Mouse (Mus musculus): ENCODE data around the gene Kif5a. TPM values are rescaled to one million over a fixed set of nuclear protein-coding genes. Genes with fewer than 3 reads are reported as not detected.
A peak's percentile ranks its signal among the peaks of the same experiment; 100 is the strongest.

Gene Kif5a
- polyA plus RNA-seq, 1 experiment from 2014 or later, result 3.7 TPM

DNA sequence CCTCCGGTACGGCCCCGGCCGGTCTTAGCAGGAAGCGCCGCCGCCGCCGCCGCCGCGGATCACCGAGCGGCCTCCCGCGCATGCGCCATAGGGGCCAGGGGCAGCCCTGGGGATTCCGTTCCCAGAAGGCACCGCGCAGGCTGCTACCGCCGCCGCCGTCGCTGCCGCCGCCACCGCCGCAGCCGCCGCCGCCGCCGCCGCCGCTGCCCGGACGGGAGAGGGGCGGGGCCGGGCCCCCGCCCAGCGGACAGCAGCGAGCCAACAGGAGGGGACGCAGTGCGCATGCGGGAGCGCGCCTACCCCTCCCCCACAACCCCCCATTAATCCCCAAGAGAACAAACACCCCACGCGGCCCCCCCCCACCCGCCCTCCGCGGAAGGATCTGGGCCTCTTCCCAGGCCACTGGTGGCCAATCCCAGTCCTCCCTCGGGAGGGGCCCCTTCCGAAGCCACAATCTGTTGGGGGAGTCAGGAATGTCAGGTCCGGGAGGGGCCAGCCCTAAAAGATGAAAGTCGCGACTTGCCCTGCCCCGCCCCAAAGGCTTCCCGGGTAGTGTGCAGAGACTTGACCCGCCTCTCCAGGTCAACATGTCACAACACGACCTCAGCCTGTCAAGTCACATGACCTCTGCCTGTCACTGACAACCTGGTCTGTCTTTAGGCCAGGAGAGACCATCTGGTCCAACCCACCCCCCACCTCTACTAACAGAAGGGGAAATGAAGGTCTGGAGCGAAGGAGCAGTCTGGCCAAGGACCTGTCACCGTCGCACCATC, 25.8 kb upstream of the Kif5a start, which contains the start of gene Mbd6:
Gene Mbd6, minus strand, starts transcription at position 219 of the 773 bp plus-strand sequence.
- Histone ChIP-seq H3K4me2 (replicated peaks; ENCODE audit: low read depth) (peak within 1 kb of the TSS; percentile 75), H3K9me3 (ENCODE audit: control insufficient read depth) (no peaks in the 10 kb centered on the region), H3K4me1 (replicated peaks; ENCODE audit: control insufficient read depth, insufficient read depth, low read length) (peaks cover 25% of the 10 kb centered on the region), H3K9ac (ENCODE audit: low read depth, low read length) (peak within 1 kb of the TSS; percentile 72), H3K36me3 (ENCODE audit: control insufficient read depth, insufficient read depth) (peaks cover 37% of the 10 kb centered on the region), H3K27me3 (replicated peaks; ENCODE audit: control insufficient read depth, insufficient read depth, low read length) (no peaks in the 10 kb centered on the region), H3K4me3 (ENCODE audit: low read depth, low read length) (peak within 1 kb of the TSS; percentile 71), H3K27ac (ENCODE audit: low read depth, low read length) (peak within 1 kb of the TSS; percentile 99)
- 1% methylated on average over 41 of the region's 65 CpGs for WGBS
- no peak for TF ChIP-seq CTCF (IDR thresholded peaks at IDR 0.05; ENCODE audit: low read depth)
- peak; percentile 51 for ATAC-seq

DNA sequence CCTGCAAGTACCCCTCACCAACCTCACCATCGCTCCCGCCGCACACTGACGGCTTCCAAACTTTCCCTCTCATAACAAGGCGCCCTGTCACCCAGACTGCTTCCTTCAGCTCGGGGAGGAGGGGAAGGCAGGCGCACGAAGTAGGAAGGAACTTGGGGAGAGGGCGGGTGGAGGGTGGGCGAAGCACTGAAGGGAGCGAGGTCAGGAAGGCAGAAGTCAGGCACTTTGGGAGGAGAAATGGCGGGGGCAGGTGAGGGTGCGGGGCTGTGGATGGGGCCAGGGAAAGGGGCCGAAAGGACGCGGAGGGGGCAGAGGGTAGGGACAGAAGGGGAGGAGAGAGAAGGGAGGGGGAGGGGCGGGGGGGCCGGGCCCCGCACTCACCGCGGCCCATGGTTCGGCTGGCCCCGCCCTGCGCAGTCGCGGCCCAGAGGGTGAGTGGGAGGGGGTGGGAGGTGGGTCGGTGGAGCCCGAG, 25.2 kb upstream of the Kif5a start:
- Histone ChIP-seq H3K9ac (ENCODE audit: low read depth, low read length) (peak overlapping the region; percentile 72), H3K36me3 (ENCODE audit: control insufficient read depth, insufficient read depth) (peaks cover 38% of the 10 kb centered on the region), H3K4me3 (ENCODE audit: low read depth, low read length) (peak overlapping the region; percentile 71), H3K4me2 (replicated peaks; ENCODE audit: low read depth) (peak overlapping the region; percentile 75), H3K27ac (ENCODE audit: low read depth, low read length) (peak overlapping the region; percentile 99), H3K9me3 (ENCODE audit: control insufficient read depth) (no peaks in the 10 kb centered on the region), H3K4me1 (replicated peaks; ENCODE audit: control insufficient read depth, insufficient read depth, low read length) (peaks cover 25% of the 10 kb centered on the region), H3K27me3 (replicated peaks; ENCODE audit: control insufficient read depth, insufficient read depth, low read length) (no peaks in the 10 kb centered on the region)
- 1% methylated on average over 26 of the region's 28 CpGs for WGBS
- ATAC-seq, result peak; percentile 9
- no peak for TF ChIP-seq CTCF (IDR thresholded peaks at IDR 0.05; ENCODE audit: low read depth)

DNA sequence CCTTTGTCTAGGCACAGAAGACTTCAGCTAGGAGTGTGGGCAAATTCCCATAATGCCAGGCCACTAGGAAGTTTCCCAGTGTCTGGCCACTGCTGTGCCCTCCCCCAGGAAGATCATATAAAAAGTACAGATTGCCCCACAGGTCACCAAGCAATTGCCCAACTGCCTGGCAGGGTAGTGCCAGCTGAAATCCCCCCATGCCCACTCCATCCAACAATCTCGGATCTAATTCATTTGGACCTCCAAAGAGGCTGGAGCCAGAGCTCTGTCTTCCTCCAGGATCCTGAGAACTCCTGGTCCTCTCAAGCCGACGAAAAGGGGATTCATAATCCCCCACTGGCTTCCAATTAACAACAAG, 24.8 kb upstream of the Kif5a start:
- Histone ChIP-seq H3K4me3 (ENCODE audit: low read depth, low read length) (peak overlapping the region; percentile 71), H3K9me3 (ENCODE audit: control insufficient read depth) (no peaks in the 10 kb centered on the region), H3K4me1 (replicated peaks; ENCODE audit: control insufficient read depth, insufficient read depth, low read length) (peaks cover 23% of the 10 kb centered on the region), H3K36me3 (ENCODE audit: control insufficient read depth, insufficient read depth) (peaks cover 39% of the 10 kb centered on the region), H3K27me3 (replicated peaks; ENCODE audit: control insufficient read depth, insufficient read depth, low read length) (no peaks in the 10 kb centered on the region), H3K27ac (ENCODE audit: low read depth, low read length) (peak overlapping the region; percentile 99), H3K9ac (ENCODE audit: low read depth, low read length) (peak overlapping the region; percentile 72), H3K4me2 (replicated peaks; ENCODE audit: low read depth) (peak overlapping the region; percentile 75)
- ATAC-seq, result no peak
- WGBS, result 0% methylated on average over 3 of the region's 3 CpGs
- TF ChIP-seq CTCF (IDR thresholded peaks at IDR 0.05; ENCODE audit: low read depth), result no peak

DNA sequence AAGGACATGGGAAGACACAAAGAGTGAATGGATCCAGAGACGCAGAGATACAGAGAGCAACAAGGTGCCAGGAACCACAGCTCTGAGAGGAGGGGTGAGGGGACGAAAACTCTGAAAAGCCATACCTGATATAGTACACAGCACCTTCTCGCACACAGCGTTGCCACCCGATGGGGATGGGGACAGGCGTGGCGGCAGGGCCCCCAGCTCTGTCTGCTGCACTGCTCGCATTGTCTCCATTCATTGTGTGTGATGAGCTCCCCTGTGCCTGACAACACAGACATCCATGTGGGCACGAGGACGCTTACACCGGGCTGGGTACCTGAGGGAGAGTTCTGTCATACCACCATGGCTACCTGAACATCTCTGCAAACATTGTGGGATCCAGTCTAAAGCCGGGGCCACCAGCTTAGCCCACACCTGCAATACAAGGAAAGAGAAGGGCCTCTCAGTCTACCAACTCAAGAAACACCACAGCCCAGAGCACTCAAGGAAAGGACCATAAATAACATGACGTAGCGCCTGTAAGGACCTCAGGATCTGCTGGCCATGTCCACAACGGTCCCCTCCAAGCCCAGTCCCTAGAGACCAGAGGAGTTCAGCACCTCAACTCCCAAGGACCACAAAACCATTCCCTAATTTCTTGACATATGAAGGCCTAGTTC, 24.3 kb upstream of the Kif5a start:
- H3K4me3 ChIP-seq (ENCODE audit: low read depth, low read length), result peak overlapping the region; percentile 71
- H3K27me3 ChIP-seq (replicated peaks; ENCODE audit: control insufficient read depth, insufficient read depth, low read length), result no peaks in the 10 kb centered on the region
- H3K9ac ChIP-seq (ENCODE audit: low read depth, low read length), result peak overlapping the region; percentile 72; the same call in 1 of the 2 replicates
- 39% methylated on average over 15 of the region's 15 CpGs for WGBS
- peak overlapping the region; percentile 75 for H3K4me2 ChIP-seq (replicated peaks; ENCODE audit: low read depth)
- no peak for TF ChIP-seq CTCF (IDR thresholded peaks at IDR 0.05; ENCODE audit: low read depth)
- H3K9me3 ChIP-seq (ENCODE audit: control insufficient read depth), result no peaks in the 10 kb centered on the region
- ATAC-seq, result no peak
- H3K4me1 ChIP-seq (replicated peaks; ENCODE audit: control insufficient read depth, insufficient read depth, low read length), result peaks cover 19% of the 10 kb centered on the region
- H3K36me3 ChIP-seq (ENCODE audit: control insufficient read depth, insufficient read depth), result peaks cover 43% of the 10 kb centered on the region
- H3K27ac ChIP-seq (ENCODE audit: low read depth, low read length), result peak overlapping the region; percentile 99

DNA sequence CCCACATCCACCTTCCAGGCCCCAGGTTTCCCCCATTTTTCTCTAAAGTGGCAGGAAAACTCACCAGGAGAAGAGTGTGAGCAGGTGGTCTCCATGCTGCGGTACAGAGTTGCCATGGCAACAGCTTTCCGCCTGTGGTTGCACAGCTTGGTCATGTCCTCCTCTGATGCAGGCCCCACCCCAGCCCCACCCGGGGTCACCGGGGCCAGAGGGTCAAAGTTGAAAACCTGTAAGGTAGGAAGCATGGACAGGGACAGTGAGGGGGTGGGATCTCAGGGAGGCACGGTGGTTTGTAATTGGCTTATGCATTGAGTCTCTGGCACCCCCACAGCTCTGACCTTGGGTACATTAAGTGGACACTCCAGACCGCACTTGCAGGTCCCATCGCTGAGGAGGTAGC, 23.6 kb upstream of the Kif5a start:
- peaks cover 50% of the 10 kb centered on the region for H3K36me3 ChIP-seq (ENCODE audit: control insufficient read depth, insufficient read depth)
- WGBS, result 33% methylated on average over 7 of the region's 7 CpGs

DNA sequence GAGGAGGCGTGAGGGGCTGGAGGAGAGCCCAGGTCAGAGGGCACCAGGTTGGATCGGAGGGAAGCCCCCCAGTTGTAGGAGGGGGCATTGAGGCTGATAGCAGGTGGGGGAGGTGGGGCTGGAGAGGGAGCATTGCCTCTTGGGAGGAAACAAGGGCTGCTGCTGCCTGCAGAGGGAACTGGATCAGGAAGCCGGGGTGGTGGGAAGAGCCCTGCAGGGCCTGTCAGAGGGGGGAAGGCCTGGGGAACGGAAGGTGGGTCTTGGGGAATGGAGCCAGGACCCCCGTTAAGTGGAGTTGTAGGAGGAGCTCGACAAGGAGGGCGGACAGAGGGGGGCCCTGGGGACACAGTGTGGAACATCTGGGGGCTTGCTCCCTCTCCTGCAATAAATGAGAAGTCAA, 23.0 kb upstream of the Kif5a start:
- no peak for ATAC-seq
- no peaks in the 10 kb centered on the region for H3K9me3 ChIP-seq (ENCODE audit: control insufficient read depth)
- H3K27ac ChIP-seq (ENCODE audit: low read depth, low read length), result no peak overlapping the region
- 0 out of 2 replicates have a peak, but pooled peaks cover 9% of the 10 kb centered on the region for H3K4me1 ChIP-seq (replicated peaks; ENCODE audit: control insufficient read depth, insufficient read depth, low read length)
- peak overlapping the region; percentile 75 for H3K4me2 ChIP-seq (replicated peaks; ENCODE audit: low read depth)
- no peak for TF ChIP-seq CTCF (IDR thresholded peaks at IDR 0.05; ENCODE audit: low read depth)
- WGBS, result 78% methylated on average over 6 of the region's 7 CpGs
- peaks cover 55% of the 10 kb centered on the region for H3K36me3 ChIP-seq (ENCODE audit: control insufficient read depth, insufficient read depth)
- no peaks in the 10 kb centered on the region for H3K27me3 ChIP-seq (replicated peaks; ENCODE audit: control insufficient read depth, insufficient read depth, low read length)
- H3K4me3 ChIP-seq (ENCODE audit: low read depth, low read length), result no peak overlapping the region
- H3K9ac ChIP-seq (ENCODE audit: low read depth, low read length), result no peak overlapping the region

More for the DNA sequence above, 23.6 kb upstream of the Kif5a start:
- H3K27ac ChIP-seq (ENCODE audit: low read depth, low read length), result peak overlapping the region; percentile 99
- H3K4me2 ChIP-seq (replicated peaks; ENCODE audit: low read depth), result peak overlapping the region; percentile 75
- no peaks in the 10 kb centered on the region for H3K9me3 ChIP-seq (ENCODE audit: control insufficient read depth)
- peak overlapping the region; percentile 72; the same call in 1 of the 2 replicates for H3K9ac ChIP-seq (ENCODE audit: low read depth, low read length)
- H3K4me3 ChIP-seq (ENCODE audit: low read depth, low read length), result peak overlapping the region; percentile 71; the same call in 1 of the 2 replicates
- ATAC-seq, result no peak
- TF ChIP-seq CTCF (IDR thresholded peaks at IDR 0.05; ENCODE audit: low read depth), result no peak
- 0 out of 2 replicates have a peak, but pooled peaks cover 13% of the 10 kb centered on the region for H3K4me1 ChIP-seq (replicated peaks; ENCODE audit: control insufficient read depth, insufficient read depth, low read length)
- no peaks in the 10 kb centered on the region for H3K27me3 ChIP-seq (replicated peaks; ENCODE audit: control insufficient read depth, insufficient read depth, low read length)

Data from intestine, postnatal 0 days (tissue).